In the genomic region with DNA sequence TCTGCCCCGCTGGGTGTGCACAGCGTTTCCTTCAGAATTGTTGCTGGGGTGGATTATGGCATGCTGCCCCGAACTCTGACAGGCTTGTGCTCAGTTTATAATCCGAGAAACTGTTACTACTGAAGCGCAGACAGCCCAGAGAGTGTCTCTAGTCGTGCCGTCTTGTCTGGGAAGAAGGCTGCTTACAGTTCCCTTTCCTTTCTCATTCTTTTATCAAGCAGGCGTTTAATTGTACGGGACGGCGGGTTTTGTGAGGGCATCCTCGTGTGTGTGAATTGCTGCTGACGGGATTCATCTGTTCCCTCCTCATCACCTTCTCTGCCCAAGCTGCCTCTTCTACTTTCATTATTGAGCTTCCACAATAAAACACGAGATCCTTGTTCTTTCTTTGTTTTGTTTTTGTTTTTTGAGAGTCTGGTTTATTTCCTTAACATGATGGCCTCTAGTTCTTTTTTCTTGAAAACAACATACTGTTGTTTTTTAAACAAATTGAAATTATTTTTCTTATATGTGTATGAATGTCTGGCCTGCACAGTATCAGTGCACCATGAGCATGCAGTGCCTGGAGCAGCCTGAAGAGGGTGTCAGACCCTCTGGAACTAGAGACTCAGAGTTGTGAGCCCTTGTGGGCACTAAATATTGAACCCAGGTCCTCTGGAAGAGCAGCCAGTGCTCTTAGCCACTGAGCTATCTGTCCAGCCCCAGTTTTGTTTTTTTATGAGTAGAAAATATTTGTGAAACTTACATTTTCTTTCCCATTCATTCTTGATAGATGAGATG, we compare ENCODE assay signal across 19 mouse cellular contexts. TPM values are rescaled to one million over a fixed set of nuclear protein-coding genes. Genes with fewer than 3 reads are reported as not detected.
DNase-seq lines count a peak whose midpoint lies in the region; ATAC-seq and TF ChIP-seq lines count a peak whose summit lies in the region.
"Had no signal": no experiment of that assay in that cellular context is flagged by ENCODE, and none has a peak within 500 bp of the region (broad histone marks: within the 10 kb centered on the region; RNA-seq: fewer than 3 reads in every experiment).

No protein-coding gene starts in this region.

- ATAC-seq in kidney, postnatal 0 days (replicated peaks; ENCODE audit: low FRiP score, low read depth) = no peak
- no peak for ATAC-seq in midbrain, embryonic 11.5 days (ENCODE audit: low FRiP score)
- no peak for ATAC-seq in midbrain, embryonic 14.5 days (ENCODE audit: low FRiP score, low TSS enrichment)
- ATAC-seq: forebrain, embryonic 15.5 days had no signal

- H3K4me2 ChIP-seq in kidney, postnatal 0 days (ENCODE audit: low read length) = no peak overlapping the region
- H3K4me2 ChIP-seq in midbrain, embryonic 11.5 days = no peak overlapping the region
- no peak overlapping the region for H3K4me2 ChIP-seq in midbrain, embryonic 14.5 days (ENCODE audit: low read length)
- H3K4me2 ChIP-seq: forebrain, embryonic 15.5 days; limb, embryonic 12.5 days; neural tube, embryonic 15.5 days had no signal

- H3K9ac ChIP-seq in kidney, postnatal 0 days (ENCODE audit: low read depth, low read length) = no peak overlapping the region
- no peak overlapping the region for H3K9ac ChIP-seq in midbrain, embryonic 11.5 days (ENCODE audit: low read length)
- H3K9ac ChIP-seq in midbrain, embryonic 14.5 days (replicated peaks; ENCODE audit: low read length) = no peak overlapping the region
- H3K9ac ChIP-seq: forebrain, embryonic 15.5 days; limb, embryonic 12.5 days; neural tube, embryonic 15.5 days had no signal

- TF ChIP-seq CTCF in kidney, postnatal 0 days (IDR thresholded peaks at IDR 0.05; ENCODE audit: low read depth) = peak; percentile 29; the same call in 1 of the 2 replicates
- TF ChIP-seq CTCF in embryonic fibroblast, embryonic 13.5 days (IDR thresholded peaks at IDR 0.05; ENCODE audit: borderline replicate concordance, insufficient read depth, low read length) = peak; percentile 11; the same call in 1 of the 2 replicates

- H3K27ac ChIP-seq in kidney, postnatal 0 days = 0 out of 2 replicates have a peak overlapping the region, but pooled peaks have one; percentile 15
- H3K27ac ChIP-seq in midbrain, embryonic 11.5 days (ENCODE audit: low read depth, low read length) = no peak overlapping the region
- H3K27ac ChIP-seq in midbrain, embryonic 14.5 days (replicated peaks; ENCODE audit: low read depth, low read length) = no peak overlapping the region
- H3K27ac ChIP-seq in embryonic fibroblast, embryonic 13.5 days (ENCODE audit: insufficient read depth, low read length) = no peak overlapping the region
- H3K27ac ChIP-seq: forebrain, embryonic 15.5 days; limb, embryonic 12.5 days; macrophage; neural tube, embryonic 15.5 days had no signal

- peaks cover 3% of the 10 kb centered on the region; the same call in 1 of the 2 replicates for H3K4me1 ChIP-seq in kidney, postnatal 0 days (replicated peaks; ENCODE audit: insufficient read depth, low read length)
- peaks cover 3% of the 10 kb centered on the region; the same call in 1 of the 2 replicates for H3K4me1 ChIP-seq in midbrain, embryonic 11.5 days (ENCODE audit: control insufficient read depth, insufficient read depth, low read length)
- peaks cover 7% of the 10 kb centered on the region; the same call in 1 of the 2 replicates for H3K4me1 ChIP-seq in midbrain, embryonic 14.5 days (ENCODE audit: control insufficient read depth, insufficient read depth, low read length)
- H3K4me1 ChIP-seq in embryonic fibroblast, embryonic 13.5 days (ENCODE audit: control insufficient read depth, insufficient read depth, low read length) = no peaks in the 10 kb centered on the region
- H3K4me1 ChIP-seq: limb, embryonic 12.5 days had no signal

- H3K36me3 ChIP-seq in kidney, postnatal 0 days (ENCODE audit: insufficient read depth, low read length) = no peaks in the 10 kb centered on the region
- no peaks in the 10 kb centered on the region for H3K36me3 ChIP-seq in midbrain, embryonic 11.5 days (ENCODE audit: control insufficient read depth, insufficient read depth, low read length)
- no peaks in the 10 kb centered on the region for H3K36me3 ChIP-seq in midbrain, embryonic 14.5 days (ENCODE audit: control insufficient read depth, insufficient read depth, low read length)
- H3K36me3 ChIP-seq: forebrain, embryonic 15.5 days; G1E; limb, embryonic 12.5 days; neural tube, embryonic 15.5 days had no signal

- WGBS in kidney, postnatal 0 days = 70% methylated on average over 14 of the region's 14 CpGs
- 83% methylated on average over 14 of the region's 14 CpGs for WGBS in midbrain, embryonic 11.5 days
- WGBS in midbrain, embryonic 14.5 days = 59% methylated on average over 14 of the region's 14 CpGs

- no peak for TF ChIP-seq POLR2A in embryonic fibroblast, embryonic 13.5 days (IDR thresholded peaks at IDR 0.05; ENCODE audit: low read depth, low read length)

- H3K4me3 ChIP-seq in kidney, postnatal 0 days (replicated peaks; ENCODE audit: low read depth, low read length) = no peak overlapping the region
- H3K4me3 ChIP-seq in midbrain, embryonic 11.5 days (ENCODE audit: low read depth, low read length) = no peak overlapping the region
- no peak overlapping the region for H3K4me3 ChIP-seq in midbrain, embryonic 14.5 days (replicated peaks; ENCODE audit: low read depth, low read length)
- no peak overlapping the region for H3K4me3 ChIP-seq in embryonic fibroblast, embryonic 13.5 days (ENCODE audit: insufficient read depth, low read length)
- H3K4me3 ChIP-seq: forebrain, embryonic 15.5 days; limb, embryonic 12.5 days; neural tube, embryonic 15.5 days had no signal

- no peaks in the 10 kb centered on the region for H3K9me3 ChIP-seq in kidney, postnatal 0 days (replicated peaks; ENCODE audit: low read length)
- no peaks in the 10 kb centered on the region; the same call in 1 of the 2 replicates for H3K9me3 ChIP-seq in midbrain, embryonic 11.5 days (ENCODE audit: control insufficient read depth, low read length)
- H3K9me3 ChIP-seq in midbrain, embryonic 14.5 days (ENCODE audit: control insufficient read depth, low read length) = no peaks in the 10 kb centered on the region
- H3K9me3 ChIP-seq: forebrain, embryonic 15.5 days; neural tube, embryonic 15.5 days had no signal

- peak; percentile 79 for DNase-seq in heart, adult 11 months
- DNase-seq in heart, adult 18-20 months = no peak
- DNase-seq in kidney, postnatal 0 days (ENCODE audit: low spot score) = no peak
- no peak for DNase-seq in kidney, adult 11 months
- peak; percentile 81 for DNase-seq in midbrain, embryonic 11.5 days (ENCODE audit: low spot score, missing footprints)
- DNase-seq in midbrain, embryonic 14.5 days = no peak
- DNase-seq in adrenal gland, adult 2 months = no peak
- DNase-seq: cerebellum, adult 2 months; heart, postnatal 36 days; kidney, postnatal 14 days; layer of hippocampus, postnatal 36 days; right cerebral cortex, adult 18-20 months; thymus, adult 18-20 months had no signal

- H3K27me3 ChIP-seq in kidney, postnatal 0 days (ENCODE audit: insufficient read depth, low read length) = no peaks in the 10 kb centered on the region
- no peaks in the 10 kb centered on the region for H3K27me3 ChIP-seq in midbrain, embryonic 11.5 days (ENCODE audit: control insufficient read depth, insufficient read depth, low read length)
- H3K27me3 ChIP-seq in midbrain, embryonic 14.5 days (ENCODE audit: control insufficient read depth, insufficient read depth, low read length) = no peaks in the 10 kb centered on the region
- H3K27me3 ChIP-seq: forebrain, embryonic 15.5 days; limb, embryonic 12.5 days; neural tube, embryonic 15.5 days had no signal

RNA-seq across cellular contexts. Expression of a gene that starts 28.6 kb away (rescaled TPM):
- total RNA-seq in heart, adult 18-20 months (2021) = 1 to 10 TPM; 4.8 to 6.2 TPM
- 20.4 and 20.8 TPM in 2 replicates for polyA plus RNA-seq in kidney, postnatal 0 days (2015; fragmentation: Nextera tagmentation; extraction: Ambion mirVana)
- 15.0 and 18.1 TPM in 2 replicates for polyA plus RNA-seq in midbrain, embryonic 11.5 days (2014; fragmentation: Nextera tagmentation; extraction: Ambion mirVana)
- 5.4 and 8.7 TPM in 2 replicates for polyA plus RNA-seq in midbrain, embryonic 14.5 days (2014; fragmentation: Nextera tagmentation; extraction: Ambion mirVana)
- polyA plus RNA-seq in embryonic fibroblast, embryonic 13.5 days (2011; ENCODE audit: insufficient read length, low read depth, missing spikeins) = 8.8 and 10.6 TPM in 2 replicates
- total RNA-seq in adrenal gland, adult 2 months (2021) = 10 to 100 TPM; 21.4 to 32.8 TPM
- polyA plus RNA-seq in adrenal gland, adult 2 months (2012; rRNA removed) = 3.6 and 4.7 TPM in 2 replicates
- polyA plus RNA-seq: G1E, macrophage had no signal

Comparison
In these comparisons a context has a peak if more than half of its experiments do, and no peak if none do; other contexts are left out.
1. DNase-seq: peak in heart, adult 11 months (single experiment) and midbrain, embryonic 11.5 days (single experiment); none in heart, adult 18-20 months (0 of 2), kidney, postnatal 0 days (single experiment), kidney, adult 11 months (single experiment), midbrain, embryonic 14.5 days (single experiment) and adrenal gland, adult 2 months (single experiment).